Mouse (Mus musculus): ENCODE results near the gene Rad51.

Rad51 gene

GRCm38 (mm10) chr2:119112438-119113112, at the start of gene Rad51:
Gene Rad51, plus strand, starts transcription at chr2:119112793.
- peak; percentile 67 to 75 for DNase-seq

- no peak for DNase-seq
These were observed 40.2 kb upstream of the Rad51 start for GRCm38 (mm10) chr2:119072397-119072796.

- DNase-seq, result no peak
These were observed 26.4 kb upstream of the Rad51 start for GRCm38 (mm10) chr2:119086156-119086555.

GRCm38 (mm10) chr2:119101552-119101951, 11.0 kb upstream of the Rad51 start:
- no peak for DNase-seq

- DNase-seq, result no peak
These were observed 6.0 kb upstream of the Rad51 start for GRCm38 (mm10) chr2:119106583-119106982.

GRCm38 (mm10) chr2:119108554-119108953, 4.0 kb upstream of the Rad51 start:
- no peak for DNase-seq

GRCm38 (mm10) chr2:119111060-119111459, 1.5 kb upstream of the Rad51 start:
- DNase-seq, result no peak

- DNase-seq, result no peak
These were observed 730 bp downstream of the Rad51 start for GRCm38 (mm10) chr2:119113121-119113925.

- no peak for DNase-seq
These were observed 23.8 kb downstream of the Rad51 start for GRCm38 (mm10) chr2:119136346-119136898.

- no peak for DNase-seq
These were observed 32.6 kb downstream of the Rad51 start for GRCm38 (mm10) chr2:119145199-119145598.

GRCm38 (mm10) chr2:119146435-119146834, 33.8 kb downstream of the Rad51 start:
- DNase-seq, result no peak

GRCm38 (mm10) chr2:119147160-119147678, 34.6 kb downstream of the Rad51 start:
- no peak for DNase-seq

GRCm38 (mm10) chr2:119147775-119148174, 35.2 kb downstream of the Rad51 start:
- no peak for DNase-seq

- no peak for DNase-seq
These were observed 39.7 kb downstream of the Rad51 start for GRCm38 (mm10) chr2:119152255-119152654.

- no peak for DNase-seq
These were observed 42.1 kb downstream of the Rad51 start for GRCm38 (mm10) chr2:119154683-119155082.

GRCm38 (mm10) chr2:119155388-119155787, 42.8 kb downstream of the Rad51 start:
- DNase-seq, result no peak

GRCm38 (mm10) chr2:119156081-119156680, 43.6 kb downstream of the Rad51 start:
- DNase-seq, result no peak

GRCm38 (mm10) chr2:119156681-119157572, 44.3 kb downstream of the Rad51 start, which contains the start of gene Rmdn3:
Gene Rmdn3, minus strand, starts transcription at chr2:119157034.
- DNase-seq, result peak; percentile 86 to 94

GRCm38 (mm10) chr2:119157836-119158235, 45.2 kb downstream of the Rad51 start:
- no peak for DNase-seq

- DNase-seq, result no peak
These were observed 48.7 kb downstream of the Rad51 start for GRCm38 (mm10) chr2:119161247-119161646.

GRCm38 (mm10) chr2:119163135-119163534, 50.5 kb downstream of the Rad51 start:
- DNase-seq, result no peak

- DNase-seq, result no peak
These were observed 51.4 kb downstream of the Rad51 start for GRCm38 (mm10) chr2:119163999-119164398.

Measured in spleen, adult 18-20 months (tissue).